In the genomic region with DNA sequence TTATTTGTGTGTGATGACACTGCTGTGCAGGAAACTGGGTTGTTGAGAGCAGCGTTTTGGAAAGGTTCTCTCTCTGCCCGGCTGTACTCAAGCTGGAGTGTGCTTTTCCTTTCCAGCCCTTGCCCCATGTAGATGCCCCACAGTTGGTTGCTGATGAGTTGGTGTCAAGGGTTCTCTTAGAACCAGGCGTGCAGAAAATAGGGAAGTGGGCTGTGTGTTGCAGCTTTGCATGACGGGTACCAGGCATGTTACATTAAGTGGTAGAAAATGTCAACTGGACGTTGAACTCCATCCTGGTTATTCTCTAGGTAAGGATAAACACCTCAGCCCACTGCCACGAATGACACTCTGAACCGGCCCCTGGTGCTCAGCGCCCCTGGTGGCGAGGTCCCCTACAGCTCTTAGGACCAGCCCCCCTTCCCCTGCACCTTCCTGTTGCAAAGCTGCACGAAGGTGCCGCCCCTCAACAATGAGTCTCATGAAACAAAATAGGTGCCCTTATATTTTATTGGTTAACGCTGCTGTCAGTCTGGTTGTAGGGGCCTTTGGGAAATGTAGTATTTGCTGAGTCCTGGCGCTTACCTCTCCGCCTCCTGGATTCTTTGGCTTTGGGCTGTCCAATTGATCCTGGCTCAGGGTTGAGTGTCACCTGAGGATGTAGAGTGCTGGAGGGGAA, we compare ENCODE assay signal across 8 mouse cellular contexts. TPM values are rescaled to one million over a fixed set of nuclear protein-coding genes. Genes with fewer than 3 reads are reported as not detected.
A peak's percentile ranks its signal among the peaks of the same experiment; 100 is the strongest.
DNase-seq lines count a peak whose midpoint lies in the region; ATAC-seq lines count a peak whose summit lies in the region.

No protein-coding gene starts in this region.

- H3K4me2 ChIP-seq in heart, embryonic 15.5 days: peak overlapping the region; percentile 57
- H3K4me2 ChIP-seq in liver, embryonic 15.5 days: peak overlapping the region; percentile 58
- peak overlapping the region; percentile 41 for H3K4me2 ChIP-seq in neural tube, embryonic 13.5 days

- ATAC-seq in heart, embryonic 15.5 days (replicated peaks; ENCODE audit: insufficient number of reproducible peaks, insufficient read depth, low FRiP score, low read depth): peak; percentile 79
- peak; percentile 84 for ATAC-seq in liver, embryonic 15.5 days (ENCODE audit: insufficient read depth)
- ATAC-seq in neural tube, embryonic 13.5 days (ENCODE audit: low read depth): peak; percentile 79

- H3K27ac ChIP-seq in heart, embryonic 15.5 days: no peak overlapping the region
- no peak overlapping the region for H3K27ac ChIP-seq in liver, embryonic 15.5 days (replicated peaks)
- H3K27ac ChIP-seq in neural tube, embryonic 13.5 days (replicated peaks): no peak overlapping the region

- no peaks in the 10 kb centered on the region; the same call in 1 of the 2 replicates for H3K36me3 ChIP-seq in heart, embryonic 15.5 days
- H3K36me3 ChIP-seq in liver, embryonic 15.5 days (replicated peaks): no peaks in the 10 kb centered on the region
- peaks cover 2% of the 10 kb centered on the region for H3K36me3 ChIP-seq in neural tube, embryonic 13.5 days

- H3K4me3 ChIP-seq in heart, embryonic 15.5 days: peak overlapping the region; percentile 31
- peak overlapping the region; percentile 26 for H3K4me3 ChIP-seq in liver, embryonic 15.5 days (replicated peaks)
- H3K4me3 ChIP-seq in neural tube, embryonic 13.5 days: 0 out of 2 replicates have a peak overlapping the region, but pooled peaks have one; percentile 6

- H3K27me3 ChIP-seq in heart, embryonic 15.5 days: no peaks in the 10 kb centered on the region
- no peaks in the 10 kb centered on the region for H3K27me3 ChIP-seq in liver, embryonic 15.5 days
- H3K27me3 ChIP-seq in neural tube, embryonic 13.5 days: no peaks in the 10 kb centered on the region

- no peaks in the 10 kb centered on the region for H3K9me3 ChIP-seq in heart, embryonic 15.5 days (replicated peaks)
- no peaks in the 10 kb centered on the region for H3K9me3 ChIP-seq in liver, embryonic 15.5 days (replicated peaks)
- no peaks in the 10 kb centered on the region for H3K9me3 ChIP-seq in neural tube, embryonic 13.5 days

- H3K4me1 ChIP-seq in heart, embryonic 15.5 days (replicated peaks): peaks cover 8% of the 10 kb centered on the region
- peaks cover 12% of the 10 kb centered on the region for H3K4me1 ChIP-seq in liver, embryonic 15.5 days (replicated peaks)
- peaks cover 8% of the 10 kb centered on the region for H3K4me1 ChIP-seq in neural tube, embryonic 13.5 days (replicated peaks)

- no peak overlapping the region for H3K9ac ChIP-seq in heart, embryonic 15.5 days
- H3K9ac ChIP-seq in liver, embryonic 15.5 days: no peak overlapping the region
- H3K9ac ChIP-seq in neural tube, embryonic 13.5 days: no peak overlapping the region

- WGBS in heart, embryonic 15.5 days: 20% methylated on average over 14 of the region's 14 CpGs
- 8% methylated on average over 14 of the region's 14 CpGs for whole genome bisulfite sequencing in liver, embryonic 15.5 days (ENCODE audit: insufficient replicate concordance)
- WGBS in neural tube, embryonic 13.5 days: 28% methylated on average over 14 of the region's 14 CpGs

- DNase-seq in heart, adult 18-20 months: peak; percentile 50 to 55
- no peak for DNase-seq in heart, adult 8-10 months (ENCODE audit: low spot score)
- peak; percentile 54 for DNase-seq in embryo, embryonic 11.5 days (ENCODE audit: low read depth, low spot score)
- DNase-seq in kidney, postnatal 36 days: peak; percentile 78 to 86
- peak; percentile 56 for DNase-seq in testis, postnatal 14 days (ENCODE audit: low spot score)

RNA-seq across cellular contexts. Expression of gene Wdr73, which starts 18.1 kb away (rescaled TPM):
- total RNA-seq in heart, adult 18-20 months (2021): 1 to 10 TPM; 7.5 to 8.6 TPM
- 1 to 10 TPM; 4.6 to 7.6 (median 6.3) TPM for total RNA-seq in heart, adult 8-10 months (2022)
- 16.3 and 20.9 TPM in 2 replicates for polyA plus RNA-seq in heart, embryonic 15.5 days (2015; fragmentation: Nextera tagmentation; extraction: Ambion mirVana)
- 13.2 and 13.7 TPM in 2 replicates for polyA plus RNA-seq in liver, embryonic 15.5 days (2015; fragmentation: Nextera tagmentation; extraction: Ambion mirVana)
- 36.3 and 43.3 TPM in 2 replicates for polyA plus RNA-seq in neural tube, embryonic 13.5 days (2015; fragmentation: Nextera tagmentation; extraction: Ambion mirVana)

RNA-seq across cellular contexts. Expression of gene Nmb, which starts 21.9 kb away (rescaled TPM):
- 10 to 100 TPM in 1 of 2 experiments, 1 to 10 TPM in 1; 9.2 to 10.8 TPM for total RNA-seq in heart, adult 18-20 months (2021)
- 10 to 100 TPM in 1 of 4 experiments, 1 to 10 TPM in 3; 5.1 to 11.7 (median 7.9) TPM for total RNA-seq in heart, adult 8-10 months (2022)
- 4.6 and 4.8 TPM in 2 replicates for polyA plus RNA-seq in heart, embryonic 15.5 days (2015; fragmentation: Nextera tagmentation; extraction: Ambion mirVana)
- 0.93 and 1.3 TPM in 2 replicates for polyA plus RNA-seq in liver, embryonic 15.5 days (2015; fragmentation: Nextera tagmentation; extraction: Ambion mirVana)
- polyA plus RNA-seq in neural tube, embryonic 13.5 days (2015; fragmentation: Nextera tagmentation; extraction: Ambion mirVana): 5.5 and 7.5 TPM in 2 replicates

RNA-seq across cellular contexts. Expression of gene Zscan2, which starts 22.2 kb away (rescaled TPM):
- 1 to 10 TPM; 3.7 to 6.4 TPM for total RNA-seq in heart, adult 18-20 months (2021)
- 1 to 10 TPM; 4.7 to 8.1 (median 6.2) TPM for total RNA-seq in heart, adult 8-10 months (2022)
- polyA plus RNA-seq in heart, embryonic 15.5 days (2015; fragmentation: Nextera tagmentation; extraction: Ambion mirVana): 1.8 and 2.0 TPM in 2 replicates
- 0.26 and 0.45 TPM in 2 replicates for polyA plus RNA-seq in liver, embryonic 15.5 days (2015; fragmentation: Nextera tagmentation; extraction: Ambion mirVana)
- polyA plus RNA-seq in neural tube, embryonic 13.5 days (2015; fragmentation: Nextera tagmentation; extraction: Ambion mirVana): 5.3 and 5.4 TPM in 2 replicates

RNA-seq across cellular contexts. Expression of gene Iqgap1, which starts 57.2 kb away (rescaled TPM):
- total RNA-seq in heart, adult 18-20 months (2021): 10 to 100 TPM; 32.7 to 35.3 TPM
- total RNA-seq in heart, adult 8-10 months (2022): 10 to 100 TPM; 28.6 to 38.3 (median 31.5) TPM
- polyA plus RNA-seq in heart, embryonic 15.5 days (2015; fragmentation: Nextera tagmentation; extraction: Ambion mirVana): 35.6 and 49.4 TPM in 2 replicates
- polyA plus RNA-seq in liver, embryonic 15.5 days (2015; fragmentation: Nextera tagmentation; extraction: Ambion mirVana): 14.4 and 15.5 TPM in 2 replicates
- polyA plus RNA-seq in neural tube, embryonic 13.5 days (2015; fragmentation: Nextera tagmentation; extraction: Ambion mirVana): 19.7 and 22.3 TPM in 2 replicates
